Mouse (Mus musculus): ENCODE measurements around the gene Lrfn2. TPM values are rescaled to one million over a fixed set of nuclear protein-coding genes. Genes with fewer than 3 reads are reported as not detected.
A peak's percentile ranks its signal among the peaks of the same experiment; 100 is the strongest.

Gene Lrfn2
- not detected in 2 replicates for total RNA-seq (2014; fragmentation: Nextera tagmentation)
- not detected in 2 replicates for total RNA-seq (2017)

GRCm38 (mm10) chr17:48931621-48932405, at the start of gene Lrfn2:
Lrfn2 (plus strand) TSS chr17:48932379.
- peak; percentile 95 for ATAC-seq (replicated peaks; ENCODE audit: low FRiP score, low TSS enrichment, poor library complexity, severe bottlenecking)

GRCm38 (mm10) chr17:48887472-48888385, 44.5 kb upstream of the Lrfn2 start:
- ATAC-seq (replicated peaks; ENCODE audit: low FRiP score, low TSS enrichment, poor library complexity, severe bottlenecking): no peak

GRCm38 (mm10) chr17:48905286-48906040, 26.7 kb upstream of the Lrfn2 start:
- no peak for ATAC-seq (replicated peaks; ENCODE audit: low FRiP score, low TSS enrichment, poor library complexity, severe bottlenecking)

- no peak for ATAC-seq (replicated peaks; ENCODE audit: low FRiP score, low TSS enrichment, poor library complexity, severe bottlenecking)
Measured at GRCm38 (mm10) chr17:48913437-48913836, 18.7 kb upstream of the Lrfn2 start.

- ATAC-seq (replicated peaks; ENCODE audit: low FRiP score, low TSS enrichment, poor library complexity, severe bottlenecking): no peak
Measured at GRCm38 (mm10) chr17:48917411-48917810, 14.8 kb upstream of the Lrfn2 start.

- ATAC-seq (replicated peaks; ENCODE audit: low FRiP score, low TSS enrichment, poor library complexity, severe bottlenecking): no peak
Measured at GRCm38 (mm10) chr17:48918458-48918857, 13.7 kb upstream of the Lrfn2 start.

- ATAC-seq (replicated peaks; ENCODE audit: low FRiP score, low TSS enrichment, poor library complexity, severe bottlenecking): no peak
Measured at GRCm38 (mm10) chr17:48922905-48923304, 9.3 kb upstream of the Lrfn2 start.

- ATAC-seq (replicated peaks; ENCODE audit: low FRiP score, low TSS enrichment, poor library complexity, severe bottlenecking): no peak
Measured at GRCm38 (mm10) chr17:48925426-48925825, 6.8 kb upstream of the Lrfn2 start.

GRCm38 (mm10) chr17:48930994-48931393, 1.2 kb upstream of the Lrfn2 start:
- ATAC-seq (replicated peaks; ENCODE audit: low FRiP score, low TSS enrichment, poor library complexity, severe bottlenecking): no peak

GRCm38 (mm10) chr17:48932406-48932906, 277 bp downstream of the Lrfn2 start:
- ATAC-seq (replicated peaks; ENCODE audit: low FRiP score, low TSS enrichment, poor library complexity, severe bottlenecking): no peak

- no peak for ATAC-seq (replicated peaks; ENCODE audit: low FRiP score, low TSS enrichment, poor library complexity, severe bottlenecking)
Measured at GRCm38 (mm10) chr17:48932916-48933315, 737 bp downstream of the Lrfn2 start.

GRCm38 (mm10) chr17:48935201-48935600, 3.0 kb downstream of the Lrfn2 start:
- ATAC-seq (replicated peaks; ENCODE audit: low FRiP score, low TSS enrichment, poor library complexity, severe bottlenecking): no peak

- ATAC-seq (replicated peaks; ENCODE audit: low FRiP score, low TSS enrichment, poor library complexity, severe bottlenecking): no peak
Measured at GRCm38 (mm10) chr17:48936445-48937141, 4.4 kb downstream of the Lrfn2 start.

- ATAC-seq (replicated peaks; ENCODE audit: low FRiP score, low TSS enrichment, poor library complexity, severe bottlenecking): no peak
Measured at GRCm38 (mm10) chr17:48938711-48939220, 6.6 kb downstream of the Lrfn2 start.

- ATAC-seq (replicated peaks; ENCODE audit: low FRiP score, low TSS enrichment, poor library complexity, severe bottlenecking): no peak
Measured at GRCm38 (mm10) chr17:48946315-48946714, 14.1 kb downstream of the Lrfn2 start.

GRCm38 (mm10) chr17:48946765-48947164, 14.6 kb downstream of the Lrfn2 start:
- no peak for ATAC-seq (replicated peaks; ENCODE audit: low FRiP score, low TSS enrichment, poor library complexity, severe bottlenecking)

GRCm38 (mm10) chr17:48951250-48951649, 19.1 kb downstream of the Lrfn2 start:
- ATAC-seq (replicated peaks; ENCODE audit: low FRiP score, low TSS enrichment, poor library complexity, severe bottlenecking): no peak

- no peak for ATAC-seq (replicated peaks; ENCODE audit: low FRiP score, low TSS enrichment, poor library complexity, severe bottlenecking)
Measured at GRCm38 (mm10) chr17:48956033-48956631, 24.0 kb downstream of the Lrfn2 start.
